Mouse (Mus musculus) CH12.LX (cell line): ENCODE measurements around the gene Etv6.

Source experiments
- CTCF ChIP-seq, 2 experiments: IDR thresholded peaks in 1 of 2; conservative IDR thresholded peaks in 1 of 2; 2 replicates each; pipeline ENCODE4 v1.5.1; 2011 to 2012; ENCODE audit warnings: low read depth in 2 of 2, low read length in 2 of 2, improper control_type of control experiment in 1 of 2, inconsistent platforms in 1 of 2, mild to moderate bottlenecking in 1 of 2, moderate library complexity in 1 of 2
- EP300 ChIP-seq: IDR thresholded peaks from 2 replicates; pipeline ENCODE4 v1.6.1; 2011; ENCODE audit warnings: low read length, improper control_type of control experiment
- MAX ChIP-seq: IDR thresholded peaks from 2 replicates; pipeline ENCODE4 v1.6.1; 2011; ENCODE audit warnings: low read length, improper control_type of control experiment
- POLR2A ChIP-seq: IDR thresholded peaks from 2 replicates; pipeline ENCODE4 v1.6.1; 2011; ENCODE audit warnings: low read depth, mild to moderate bottlenecking, improper control_type of control experiment, low read length
- ZMIZ1 ChIP-seq: IDR thresholded peaks from 2 replicates; pipeline ENCODE4 v1.6.1; 2012; ENCODE audit warnings: low read depth, mild to moderate bottlenecking, inconsistent platforms, low read length, improper control_type of control experiment

DNA sequence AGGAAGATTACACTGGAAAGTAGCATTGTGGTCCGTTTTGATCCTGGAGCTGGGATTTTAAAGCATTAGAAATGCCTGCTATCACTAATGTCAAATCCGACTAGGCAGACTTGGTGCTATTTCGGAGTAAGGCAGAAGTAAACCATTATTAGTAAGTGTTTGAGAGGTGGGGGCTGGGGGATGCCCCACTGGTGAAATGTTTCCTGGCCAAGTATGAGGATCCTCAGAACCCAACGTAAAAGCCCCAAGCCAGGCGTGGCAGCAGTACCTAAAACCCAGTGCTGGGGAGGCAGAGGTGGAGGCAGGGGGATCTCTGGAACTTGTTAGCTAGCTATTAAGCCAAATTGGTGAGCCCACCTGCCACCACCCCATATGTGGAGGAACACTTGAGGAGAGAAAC, 83.0 kb downstream of the Etv6 start:
- TF ChIP-seq MAX (no peak), ZMIZ1 (no peak), CTCF (conservative IDR thresholded peaks at IDR 0.05 in 1 of 2, IDR thresholded peaks at IDR 0.05 in 1 of 2; ENCODE audit: low read depth in 2 of 2, low read length in 2 of 2) (no peak), EP300 (no peak), POLR2A (no peak)
